Mouse (Mus musculus): ENCODE data around the gene Fmo5. TPM values are rescaled to one million over a fixed set of nuclear protein-coding genes. Genes with fewer than 3 reads are reported as not detected.

Gene Fmo5
- polyA plus RNA-seq, 1 experiment from 2014 or later, result 1.3 TPM

GRCm38 (mm10) chr3:97678416-97678815 lies 49.8 kb downstream of the Fmo5 start:
- no peak for ATAC-seq (ENCODE audit: insufficient number of reproducible peaks, low FRiP score, low TSS enrichment, low read depth)
- H3K36me3 ChIP-seq (ENCODE audit: control insufficient read depth, insufficient read depth, low read length), result no peaks in the 10 kb centered on the region
- DNase-seq (ENCODE audit: low spot score), result no peak
- no peaks in the 10 kb centered on the region for H3K4me1 ChIP-seq (ENCODE audit: control insufficient read depth, insufficient read depth, low read length)
- no peak overlapping the region for H3K4me2 ChIP-seq (ENCODE audit: low read depth, severe bottlenecking)
- 94% methylated on average over 3 of the region's 3 CpGs for WGBS
- no peaks in the 10 kb centered on the region for H3K9me3 ChIP-seq (ENCODE audit: control insufficient read depth, low read length)
- H3K4me3 ChIP-seq (ENCODE audit: low read depth, low read length), result no peak overlapping the region
- H3K27me3 ChIP-seq (ENCODE audit: control insufficient read depth, insufficient read depth, low read length), result 0 out of 2 replicates have a peak, but pooled peaks cover 3% of the 10 kb centered on the region
- H3K9ac ChIP-seq (ENCODE audit: low read length), result no peak overlapping the region
- H3K27ac ChIP-seq (replicated peaks; ENCODE audit: low read depth, low read length), result no peak overlapping the region

GRCm38 (mm10) chr3:97680631-97681320 lies 52.2 kb downstream of the Fmo5 start:
- ATAC-seq (ENCODE audit: insufficient number of reproducible peaks, low FRiP score, low TSS enrichment, low read depth) (peak; percentile 67; the same call in 1 of the 2 replicates), DNase-seq (ENCODE audit: low spot score) (peak; percentile 83)
- peak overlapping the region; percentile 52 for H3K4me2 ChIP-seq (ENCODE audit: low read depth, severe bottlenecking)
- WGBS, result 2% methylated on average over 28 of the region's 28 CpGs
- H3K9ac ChIP-seq (ENCODE audit: low read length), result no peak overlapping the region
- H3K9me3 ChIP-seq (ENCODE audit: control insufficient read depth, low read length), result no peaks in the 10 kb centered on the region
- peaks cover 3% of the 10 kb centered on the region; the same call in 1 of the 2 replicates for H3K4me1 ChIP-seq (ENCODE audit: control insufficient read depth, insufficient read depth, low read length)
- H3K27ac ChIP-seq (replicated peaks; ENCODE audit: low read depth, low read length), result no peak overlapping the region
- peak overlapping the region; percentile 35 for H3K4me3 ChIP-seq (ENCODE audit: low read depth, low read length)
- 0 out of 2 replicates have a peak, but pooled peaks cover 4% of the 10 kb centered on the region for H3K27me3 ChIP-seq (ENCODE audit: control insufficient read depth, insufficient read depth, low read length)
- H3K36me3 ChIP-seq (ENCODE audit: control insufficient read depth, insufficient read depth, low read length), result no peaks in the 10 kb centered on the region

- ATAC-seq (ENCODE audit: insufficient number of reproducible peaks, low FRiP score, low TSS enrichment, low read depth), result no peak
- WGBS, result 1% methylated on average over 33 of the region's 33 CpGs
- Histone ChIP-seq H3K9ac (ENCODE audit: low read length) (no peak overlapping the region; the same call in 1 of the 2 replicates), H3K4me2 (ENCODE audit: low read depth, severe bottlenecking) (peak overlapping the region; percentile 52), H3K9me3 (ENCODE audit: control insufficient read depth, low read length) (no peaks in the 10 kb centered on the region), H3K4me1 (ENCODE audit: control insufficient read depth, insufficient read depth, low read length) (peaks cover 3% of the 10 kb centered on the region; the same call in 1 of the 2 replicates), H3K27ac (replicated peaks; ENCODE audit: low read depth, low read length) (no peak overlapping the region), H3K36me3 (ENCODE audit: control insufficient read depth, insufficient read depth, low read length) (no peaks in the 10 kb centered on the region), H3K4me3 (ENCODE audit: low read depth, low read length) (peak overlapping the region; percentile 35), H3K27me3 (ENCODE audit: control insufficient read depth, insufficient read depth, low read length) (0 out of 2 replicates have a peak, but pooled peaks cover 4% of the 10 kb centered on the region)
- DNase-seq (ENCODE audit: low spot score), result peak; percentile 88
Observed at GRCm38 (mm10) chr3:97681321-97682158, 52.9 kb downstream of the Fmo5 start.

- 2% methylated on average over 11 of the region's 11 CpGs for WGBS
- Histone ChIP-seq H3K27ac (replicated peaks; ENCODE audit: low read depth, low read length) (no peak overlapping the region), H3K4me1 (ENCODE audit: control insufficient read depth, insufficient read depth, low read length) (peaks cover 3% of the 10 kb centered on the region; the same call in 1 of the 2 replicates), H3K9me3 (ENCODE audit: control insufficient read depth, low read length) (no peaks in the 10 kb centered on the region), H3K4me3 (ENCODE audit: low read depth, low read length) (no peak overlapping the region; the same call in 1 of the 2 replicates), H3K27me3 (ENCODE audit: control insufficient read depth, insufficient read depth, low read length) (0 out of 2 replicates have a peak, but pooled peaks cover 4% of the 10 kb centered on the region), H3K36me3 (ENCODE audit: control insufficient read depth, insufficient read depth, low read length) (no peaks in the 10 kb centered on the region), H3K4me2 (ENCODE audit: low read depth, severe bottlenecking) (peak overlapping the region; percentile 52), H3K9ac (ENCODE audit: low read length) (no peak overlapping the region; the same call in 1 of the 2 replicates)
- no peak for ATAC-seq (ENCODE audit: insufficient number of reproducible peaks, low FRiP score, low TSS enrichment, low read depth)
- DNase-seq (ENCODE audit: low spot score), result no peak
Observed at GRCm38 (mm10) chr3:97682159-97682502, 53.5 kb downstream of the Fmo5 start.

GRCm38 (mm10) chr3:97682576-97682975 lies 54.0 kb downstream of the Fmo5 start:
- Histone ChIP-seq H3K4me1 (ENCODE audit: control insufficient read depth, insufficient read depth, low read length) (peaks cover 3% of the 10 kb centered on the region; the same call in 1 of the 2 replicates), H3K27ac (replicated peaks; ENCODE audit: low read depth, low read length) (no peak overlapping the region), H3K36me3 (ENCODE audit: control insufficient read depth, insufficient read depth, low read length) (no peaks in the 10 kb centered on the region), H3K9ac (ENCODE audit: low read length) (no peak overlapping the region), H3K9me3 (ENCODE audit: control insufficient read depth, low read length) (no peaks in the 10 kb centered on the region), H3K4me2 (ENCODE audit: low read depth, severe bottlenecking) (peak overlapping the region; percentile 52; the same call in 1 of the 2 replicates), H3K27me3 (ENCODE audit: control insufficient read depth, insufficient read depth, low read length) (0 out of 2 replicates have a peak, but pooled peaks cover 4% of the 10 kb centered on the region), H3K4me3 (ENCODE audit: low read depth, low read length) (no peak overlapping the region)
- DNase-seq (ENCODE audit: low spot score) (no peak), ATAC-seq (ENCODE audit: insufficient number of reproducible peaks, low FRiP score, low TSS enrichment, low read depth) (no peak)
- WGBS, result 22% methylated on average over 5 of the region's 5 CpGs

GRCm38 (mm10) chr3:97683560-97684195 lies 55.1 kb downstream of the Fmo5 start:
- no peak overlapping the region for H3K9ac ChIP-seq (ENCODE audit: low read length)
- no peak overlapping the region for H3K27ac ChIP-seq (replicated peaks; ENCODE audit: low read depth, low read length)
- ATAC-seq (ENCODE audit: insufficient number of reproducible peaks, low FRiP score, low TSS enrichment, low read depth) (no peak), DNase-seq (ENCODE audit: low spot score) (peak; percentile 48)
- WGBS, result 7% methylated on average over 16 of the region's 16 CpGs
- 0 out of 2 replicates have a peak, but pooled peaks cover 4% of the 10 kb centered on the region for H3K27me3 ChIP-seq (ENCODE audit: control insufficient read depth, insufficient read depth, low read length)
- no peaks in the 10 kb centered on the region for H3K36me3 ChIP-seq (ENCODE audit: control insufficient read depth, insufficient read depth, low read length)
- H3K9me3 ChIP-seq (ENCODE audit: control insufficient read depth, low read length), result no peaks in the 10 kb centered on the region
- no peak overlapping the region for H3K4me3 ChIP-seq (ENCODE audit: low read depth, low read length)
- H3K4me1 ChIP-seq (ENCODE audit: control insufficient read depth, insufficient read depth, low read length), result peaks cover 3% of the 10 kb centered on the region; the same call in 1 of the 2 replicates
- 0 out of 2 replicates have a peak overlapping the region, but pooled peaks have one; percentile 7 for H3K4me2 ChIP-seq (ENCODE audit: low read depth, severe bottlenecking)

GRCm38 (mm10) chr3:97686372-97687117 lies 57.9 kb downstream of the Fmo5 start:
- Histone ChIP-seq H3K4me1 (ENCODE audit: control insufficient read depth, insufficient read depth, low read length) (peaks cover 3% of the 10 kb centered on the region; the same call in 1 of the 2 replicates), H3K4me3 (ENCODE audit: low read depth, low read length) (no peak overlapping the region), H3K9ac (ENCODE audit: low read length) (no peak overlapping the region), H3K36me3 (ENCODE audit: control insufficient read depth, insufficient read depth, low read length) (no peaks in the 10 kb centered on the region), H3K27me3 (ENCODE audit: control insufficient read depth, insufficient read depth, low read length) (0 out of 2 replicates have a peak, but pooled peaks cover 4% of the 10 kb centered on the region), H3K27ac (replicated peaks; ENCODE audit: low read depth, low read length) (no peak overlapping the region), H3K9me3 (ENCODE audit: control insufficient read depth, low read length) (no peaks in the 10 kb centered on the region), H3K4me2 (ENCODE audit: low read depth, severe bottlenecking) (no peak overlapping the region)
- WGBS, result 79% methylated on average over 4 of the region's 4 CpGs
- ATAC-seq (ENCODE audit: insufficient number of reproducible peaks, low FRiP score, low TSS enrichment, low read depth) (no peak), DNase-seq (ENCODE audit: low spot score) (no peak)
